Mouse (Mus musculus): Measurements from ENCODE around the gene Hacd2.

Hacd2 gene

GRCm38 (mm10) chr16:35022242-35023137 lies at the start of gene Hacd2:
Gene Hacd2 (plus strand): TSS chr16:35022428.
- DNase-seq (ENCODE audit: low spot score in 2 of 2) = peak; percentile 89 to 92

- DNase-seq (ENCODE audit: low spot score in 2 of 2) = no peak
These were observed 49.8 kb upstream of the Hacd2 start for GRCm38 (mm10) chr16:34972471-34972870.

- no peak for DNase-seq (ENCODE audit: low spot score in 2 of 2)
These were observed 46.7 kb upstream of the Hacd2 start for GRCm38 (mm10) chr16:34975544-34975943.

- DNase-seq (ENCODE audit: low spot score in 2 of 2) = no peak
These were observed 45.6 kb upstream of the Hacd2 start for GRCm38 (mm10) chr16:34976630-34977029.

- no peak for DNase-seq (ENCODE audit: low spot score in 2 of 2)
These were observed 44.2 kb upstream of the Hacd2 start for GRCm38 (mm10) chr16:34978018-34978417.

- DNase-seq (ENCODE audit: low spot score in 2 of 2) = no peak
These were observed 41.2 kb upstream of the Hacd2 start for GRCm38 (mm10) chr16:34981009-34981408.

- DNase-seq (ENCODE audit: low spot score in 2 of 2) = no peak
These were observed 37.8 kb upstream of the Hacd2 start for GRCm38 (mm10) chr16:34984203-34985030.

- no peak for DNase-seq (ENCODE audit: low spot score in 2 of 2)
These were observed 37.2 kb upstream of the Hacd2 start for GRCm38 (mm10) chr16:34985031-34985346.

- no peak for DNase-seq (ENCODE audit: low spot score in 2 of 2)
These were observed 35.9 kb upstream of the Hacd2 start for GRCm38 (mm10) chr16:34986211-34986825.

- DNase-seq (ENCODE audit: low spot score in 2 of 2) = no peak
These were observed 30.9 kb upstream of the Hacd2 start for GRCm38 (mm10) chr16:34991365-34991764.

- no peak for DNase-seq (ENCODE audit: low spot score in 2 of 2)
These were observed 29.4 kb upstream of the Hacd2 start for GRCm38 (mm10) chr16:34992854-34993253.

GRCm38 (mm10) chr16:34993694-34994330 lies 28.4 kb upstream of the Hacd2 start:
- DNase-seq (ENCODE audit: low spot score in 2 of 2) = no peak

GRCm38 (mm10) chr16:34994641-34995141 lies 27.5 kb upstream of the Hacd2 start:
- no peak for DNase-seq (ENCODE audit: low spot score in 2 of 2)

- DNase-seq (ENCODE audit: low spot score in 2 of 2) = peak; percentile 81 to 82
These were observed 26.1 kb upstream of the Hacd2 start for GRCm38 (mm10) chr16:34996133-34996532.

GRCm38 (mm10) chr16:34997052-34997451 lies 25.2 kb upstream of the Hacd2 start:
- no peak for DNase-seq (ENCODE audit: low spot score in 2 of 2)

GRCm38 (mm10) chr16:34997576-34997975 lies 24.7 kb upstream of the Hacd2 start:
- DNase-seq (ENCODE audit: low spot score in 2 of 2) = no peak

- DNase-seq (ENCODE audit: low spot score in 2 of 2) = no peak
These were observed 23.2 kb upstream of the Hacd2 start for GRCm38 (mm10) chr16:34999016-34999415.

GRCm38 (mm10) chr16:34999986-35000385 lies 22.2 kb upstream of the Hacd2 start:
- no peak for DNase-seq (ENCODE audit: low spot score in 2 of 2)

GRCm38 (mm10) chr16:35000923-35001560 lies 21.2 kb upstream of the Hacd2 start:
- DNase-seq (ENCODE audit: low spot score in 2 of 2) = no peak

GRCm38 (mm10) chr16:35004356-35004755 lies 17.9 kb upstream of the Hacd2 start:
- no peak for DNase-seq (ENCODE audit: low spot score in 2 of 2)

GRCm38 (mm10) chr16:35004756-35005155 lies 17.5 kb upstream of the Hacd2 start:
- no peak for DNase-seq (ENCODE audit: low spot score in 2 of 2)
